21 mouse cellular contexts compared by ENCODE assay signal in genomic region chr10:114831313-114831712, GRCm38 (mm10). TPM values are rescaled to one million over a fixed set of nuclear protein-coding genes. Genes with fewer than 3 reads are reported as not detected.
DNase-seq lines count a peak whose midpoint lies in the region; ATAC-seq and TF ChIP-seq lines count a peak whose summit lies in the region.
"Had no signal": no experiment of that assay in that cellular context is flagged by ENCODE, and none has a peak within 500 bp of the region (broad histone marks: within the 10 kb centered on the region; RNA-seq: fewer than 3 reads in every experiment).

No protein-coding gene starts in this region.

- no peak overlapping the region for H3K4me3 ChIP-seq in forebrain, embryonic 14.5 days (ENCODE audit: low read depth, low read length)
- no peak overlapping the region for H3K4me3 ChIP-seq in forebrain, embryonic 11.5 days (ENCODE audit: low read depth, low read length)
- H3K4me3 ChIP-seq in left cerebral cortex, adult 2 months, result no peak overlapping the region
- no peak overlapping the region for H3K4me3 ChIP-seq in hindbrain, embryonic 16.5 days (ENCODE audit: low read length)
- H3K4me3 ChIP-seq: forebrain, embryonic 10.5 days; limb, embryonic 13.5 days; liver, embryonic 13.5 days; stomach, embryonic 15.5 days had no signal

- intact Hi-C loops in left cerebral cortex, adult 2 months (cut with DNase I), result no loop called here
- intact Hi-C loops in left cerebral cortex, postnatal 36 days (cut with DNase I), result no loop called here

- H3K4me2 ChIP-seq in forebrain, embryonic 14.5 days (ENCODE audit: low read length), result no peak overlapping the region
- H3K4me2 ChIP-seq in forebrain, embryonic 11.5 days (ENCODE audit: low read depth, low read length, severe bottlenecking), result no peak overlapping the region
- no peak overlapping the region for H3K4me2 ChIP-seq in hindbrain, embryonic 16.5 days (ENCODE audit: low read length)
- H3K4me2 ChIP-seq: limb, embryonic 13.5 days; liver, embryonic 13.5 days; midbrain, embryonic 11.5 days; stomach, embryonic 15.5 days had no signal

- H3K9me3 ChIP-seq in forebrain, embryonic 14.5 days (replicated peaks; ENCODE audit: control insufficient read depth, low read length), result no peaks in the 10 kb centered on the region
- no peaks in the 10 kb centered on the region for H3K9me3 ChIP-seq in forebrain, embryonic 11.5 days (ENCODE audit: control insufficient read depth, low read length)
- no peaks in the 10 kb centered on the region for H3K9me3 ChIP-seq in hindbrain, embryonic 16.5 days (ENCODE audit: control insufficient read depth, low read length)
- H3K9me3 ChIP-seq: forebrain, embryonic 10.5 days; limb, embryonic 13.5 days; liver, embryonic 13.5 days; stomach, embryonic 15.5 days had no signal

- peak; percentile 28 for TF ChIP-seq CTCF in left cerebral cortex, adult 2 months (IDR thresholded peaks at IDR 0.05)

- H3K4me1 ChIP-seq in forebrain, embryonic 14.5 days (ENCODE audit: control insufficient read depth, insufficient read depth, low read length), result no peaks in the 10 kb centered on the region
- H3K4me1 ChIP-seq in forebrain, embryonic 11.5 days (replicated peaks; ENCODE audit: control insufficient read depth, insufficient read depth, low read length), result no peaks in the 10 kb centered on the region
- no peaks in the 10 kb centered on the region for H3K4me1 ChIP-seq in hindbrain, embryonic 16.5 days (ENCODE audit: control insufficient read depth, insufficient read depth, low read depth, low read length)
- H3K4me1 ChIP-seq: forebrain, embryonic 10.5 days; limb, embryonic 13.5 days; liver, embryonic 13.5 days; stomach, embryonic 15.5 days had no signal

- ATAC-seq in forebrain, embryonic 14.5 days, result no peak
- no peak for ATAC-seq in forebrain, embryonic 11.5 days (replicated peaks; ENCODE audit: low FRiP score)
- ATAC-seq in hindbrain, embryonic 16.5 days, result no peak
- ATAC-seq: inflammation-experienced regulatory T-cells, adult 6 months had no signal

- H3K27me3 ChIP-seq in forebrain, embryonic 14.5 days (replicated peaks; ENCODE audit: control insufficient read depth, insufficient read depth, low read length), result no peaks in the 10 kb centered on the region
- H3K27me3 ChIP-seq in forebrain, embryonic 11.5 days (ENCODE audit: control insufficient read depth, insufficient read depth, low read length), result no peaks in the 10 kb centered on the region
- H3K27me3 ChIP-seq in hindbrain, embryonic 16.5 days (replicated peaks; ENCODE audit: control insufficient read depth, insufficient read depth, low read length), result no peaks in the 10 kb centered on the region
- H3K27me3 ChIP-seq: limb, embryonic 13.5 days; liver, embryonic 13.5 days; stomach, embryonic 15.5 days had no signal

- peak; percentile 39 for DNase-seq in forebrain, embryonic 14.5 days (ENCODE audit: low spot score)
- DNase-seq in forebrain, embryonic 11.5 days (ENCODE audit: low spot score), result no peak
- no peak for DNase-seq in left cerebral cortex, adult 2 months (ENCODE audit: extremely low spot score in 1 of 2, low spot score in 2 of 2)
- DNase-seq in left cerebral cortex, postnatal 36 days (ENCODE audit: low spot score in 2 of 2), result no peak
- peak; percentile 70 for DNase-seq in brain, adult 2 months (ENCODE audit: low read depth, low spot score)
- DNase-seq in retina, embryonic 14.5 days (ENCODE audit: low spot score), result peak; percentile 37
- DNase-seq: adrenal gland, postnatal 10 days; cerebellum, adult 18-20 months; gastrocnemius, postnatal 25 days; kidney, adult 2 months; kidney, postnatal 25 days; liver, embryonic 13.5 days; thymus, adult 2 months had no signal

- no peaks in the 10 kb centered on the region for H3K36me3 ChIP-seq in forebrain, embryonic 14.5 days (ENCODE audit: control insufficient read depth, insufficient read depth, low read length)
- no peaks in the 10 kb centered on the region for H3K36me3 ChIP-seq in forebrain, embryonic 11.5 days (ENCODE audit: control insufficient read depth, insufficient read depth, low read length)
- no peaks in the 10 kb centered on the region for H3K36me3 ChIP-seq in hindbrain, embryonic 16.5 days (ENCODE audit: control insufficient read depth, insufficient read depth, low read length)
- H3K36me3 ChIP-seq: forebrain, embryonic 10.5 days; limb, embryonic 13.5 days; liver, embryonic 13.5 days; stomach, embryonic 15.5 days had no signal

- no peak overlapping the region for H3K9ac ChIP-seq in forebrain, embryonic 14.5 days (ENCODE audit: low read length)
- no peak overlapping the region for H3K9ac ChIP-seq in forebrain, embryonic 11.5 days (ENCODE audit: low read length)
- no peak overlapping the region for H3K9ac ChIP-seq in hindbrain, embryonic 16.5 days (ENCODE audit: low read depth, low read length)
- H3K9ac ChIP-seq: limb, embryonic 13.5 days; liver, embryonic 13.5 days; stomach, embryonic 15.5 days had no signal

- WGBS in forebrain, embryonic 14.5 days, result 53% methylated on average over 7 of the region's 7 CpGs
- 53% methylated on average over 7 of the region's 7 CpGs for WGBS in forebrain, embryonic 11.5 days
- 52% methylated on average over 7 of the region's 7 CpGs for WGBS in hindbrain, embryonic 16.5 days

- no peak overlapping the region for H3K27ac ChIP-seq in forebrain, embryonic 14.5 days (ENCODE audit: low read depth, low read length)
- H3K27ac ChIP-seq in forebrain, embryonic 11.5 days (ENCODE audit: low read depth, low read length), result no peak overlapping the region
- H3K27ac ChIP-seq in left cerebral cortex, adult 2 months, result no peak overlapping the region
- no peak overlapping the region for H3K27ac ChIP-seq in hindbrain, embryonic 16.5 days (ENCODE audit: low read depth, low read length)
- H3K27ac ChIP-seq: forebrain, embryonic 10.5 days; limb, embryonic 13.5 days; liver, embryonic 13.5 days; macrophage; stomach, embryonic 15.5 days had no signal

RNA-seq across cellular contexts. Expression of gene Trhde, which starts 29.2 kb away (rescaled TPM):
- polyA plus RNA-seq in forebrain, embryonic 14.5 days (2014; fragmentation: Nextera tagmentation; extraction: Ambion mirVana), result 1.8 and 2.9 TPM in 2 replicates
- 0.37 and 0.53 TPM in 2 replicates for polyA plus RNA-seq in forebrain, embryonic 11.5 days (2014; fragmentation: Nextera tagmentation; extraction: Ambion mirVana)
- 10 to 100 TPM; 29.1 to 29.6 TPM for total RNA-seq in left cerebral cortex, adult 2 months (2021)
- total RNA-seq in left cerebral cortex, postnatal 36 days (2021), result 10 to 100 TPM; 31.5 to 37.7 TPM
- 8.0 and 8.4 TPM in 2 replicates for polyA plus RNA-seq in hindbrain, embryonic 16.5 days (2015; fragmentation: Nextera tagmentation; extraction: Ambion mirVana)
- total RNA-seq: hematopoietic stem cell, adult 5-6 weeks had no signal
- polyA plus RNA-seq: inflammation-experienced regulatory T-cells, adult 6 months; liver, embryonic 13.5 days; macrophage had no signal

Comparison
In these comparisons a context has a peak if more than half of its experiments do, and no peak if none do; other contexts are left out.
1. DNase-seq: peak in forebrain, embryonic 14.5 days (single experiment), brain, adult 2 months (single experiment) and retina, embryonic 14.5 days (single experiment); none in forebrain, embryonic 11.5 days (single experiment), left cerebral cortex, adult 2 months (0 of 2) and left cerebral cortex, postnatal 36 days (0 of 2).